ENCODE assay signal across 9 mouse cellular contexts in genomic region chr5:12674134-12674533, GRCm38 (mm10).
ATAC-seq and TF ChIP-seq lines count a peak whose summit lies in the region.
"Had no signal": no experiment of that assay in that cellular context is flagged by ENCODE, and none has a peak within 500 bp of the region (broad histone marks: within the 10 kb centered on the region; RNA-seq: fewer than 3 reads in every experiment).

No protein-coding gene starts in this region.

- H3K4me1 ChIP-seq in intestine, embryonic 15.5 days (replicated peaks), result no peaks in the 10 kb centered on the region
- no peaks in the 10 kb centered on the region for H3K4me1 ChIP-seq in intestine, postnatal 0 days (replicated peaks; ENCODE audit: control insufficient read depth, insufficient read depth, low read length)
- no peaks in the 10 kb centered on the region for H3K4me1 ChIP-seq in intestine, embryonic 16.5 days (ENCODE audit: control insufficient read depth, insufficient read depth, low read length)
- no peaks in the 10 kb centered on the region for H3K4me1 ChIP-seq in forebrain, embryonic 16.5 days (replicated peaks; ENCODE audit: control insufficient read depth, insufficient read depth, low read length)

- no peaks in the 10 kb centered on the region for H3K36me3 ChIP-seq in intestine, embryonic 15.5 days
- H3K36me3 ChIP-seq in intestine, postnatal 0 days (ENCODE audit: control insufficient read depth, insufficient read depth), result no peaks in the 10 kb centered on the region
- no peaks in the 10 kb centered on the region for H3K36me3 ChIP-seq in intestine, embryonic 16.5 days (ENCODE audit: control insufficient read depth, insufficient read depth, low read length)
- no peaks in the 10 kb centered on the region for H3K36me3 ChIP-seq in forebrain, embryonic 16.5 days (ENCODE audit: control insufficient read depth, insufficient read depth)
- H3K36me3 ChIP-seq: G1E had no signal

- H3K27me3 ChIP-seq in intestine, embryonic 15.5 days (replicated peaks), result no peaks in the 10 kb centered on the region
- no peaks in the 10 kb centered on the region for H3K27me3 ChIP-seq in intestine, postnatal 0 days (replicated peaks; ENCODE audit: control insufficient read depth, insufficient read depth, low read length)
- no peaks in the 10 kb centered on the region for H3K27me3 ChIP-seq in intestine, embryonic 16.5 days (replicated peaks; ENCODE audit: control insufficient read depth, insufficient read depth, low read length)
- H3K27me3 ChIP-seq in forebrain, embryonic 16.5 days (replicated peaks; ENCODE audit: control insufficient read depth, insufficient read depth, low read length), result no peaks in the 10 kb centered on the region
- H3K27me3 ChIP-seq: CH12.LX, Patski had no signal

- 72% methylated on average over 4 of the region's 4 CpGs for WGBS in intestine, embryonic 15.5 days
- 65% methylated on average over 4 of the region's 4 CpGs for WGBS in intestine, postnatal 0 days
- WGBS in intestine, embryonic 16.5 days, result 73% methylated on average over 4 of the region's 4 CpGs
- 97% methylated on average over 4 of the region's 4 CpGs for WGBS in forebrain, embryonic 16.5 days

- H3K27ac ChIP-seq in intestine, embryonic 15.5 days, result no peak overlapping the region
- no peak overlapping the region for H3K27ac ChIP-seq in intestine, postnatal 0 days (ENCODE audit: low read depth, low read length)
- H3K27ac ChIP-seq in intestine, embryonic 16.5 days (ENCODE audit: low read length), result no peak overlapping the region
- H3K27ac ChIP-seq in forebrain, embryonic 16.5 days (ENCODE audit: low read length), result no peak overlapping the region

- ATAC-seq in intestine, embryonic 15.5 days, result 0 out of 2 replicates have a peak, but pooled peaks have one; percentile 51
- no peak for ATAC-seq in intestine, postnatal 0 days
- peak; percentile 73 for ATAC-seq in intestine, embryonic 16.5 days
- ATAC-seq in forebrain, embryonic 16.5 days, result no peak
- ATAC-seq: activated CD4-positive, CD25-positive, alpha-beta regulatory T cell, adult 4 months; CD4-positive, CD25-positive, alpha-beta regulatory T cell, adult 4 months had no signal

- no peak overlapping the region for H3K4me2 ChIP-seq in intestine, embryonic 15.5 days (replicated peaks)
- H3K4me2 ChIP-seq in intestine, postnatal 0 days (replicated peaks; ENCODE audit: low read depth), result no peak overlapping the region
- no peak overlapping the region for H3K4me2 ChIP-seq in intestine, embryonic 16.5 days (ENCODE audit: low read depth, low read length)
- H3K4me2 ChIP-seq in forebrain, embryonic 16.5 days (ENCODE audit: low read length), result no peak overlapping the region

- TF ChIP-seq CTCF in intestine, postnatal 0 days (IDR thresholded peaks at IDR 0.05; ENCODE audit: low read depth), result no peak

- no peak overlapping the region for H3K9ac ChIP-seq in intestine, embryonic 15.5 days
- H3K9ac ChIP-seq in intestine, postnatal 0 days (ENCODE audit: low read depth, low read length), result no peak overlapping the region
- H3K9ac ChIP-seq in intestine, embryonic 16.5 days (ENCODE audit: low read depth, low read length), result no peak overlapping the region
- no peak overlapping the region for H3K9ac ChIP-seq in forebrain, embryonic 16.5 days (replicated peaks; ENCODE audit: low read depth, low read length)

- no peaks in the 10 kb centered on the region for H3K9me3 ChIP-seq in intestine, embryonic 15.5 days
- no peaks in the 10 kb centered on the region for H3K9me3 ChIP-seq in intestine, postnatal 0 days (ENCODE audit: control insufficient read depth)
- no peaks in the 10 kb centered on the region for H3K9me3 ChIP-seq in intestine, embryonic 16.5 days (ENCODE audit: control insufficient read depth, low read length)
- no peaks in the 10 kb centered on the region for H3K9me3 ChIP-seq in forebrain, embryonic 16.5 days (ENCODE audit: control insufficient read depth, low read length)
- H3K9me3 ChIP-seq: G1E had no signal

- no peak overlapping the region for H3K4me3 ChIP-seq in intestine, embryonic 15.5 days (replicated peaks)
- H3K4me3 ChIP-seq in intestine, postnatal 0 days (ENCODE audit: low read depth, low read length), result no peak overlapping the region
- no peak overlapping the region for H3K4me3 ChIP-seq in intestine, embryonic 16.5 days (ENCODE audit: low read length)
- no peak overlapping the region for H3K4me3 ChIP-seq in forebrain, embryonic 16.5 days (replicated peaks; ENCODE audit: low read length)

Comparison
In these comparisons a context has a peak if more than half of its experiments do, and no peak if none do; other contexts are left out.
1. ATAC-seq: peak in intestine, embryonic 15.5 days (single experiment) and intestine, embryonic 16.5 days (single experiment); none in intestine, postnatal 0 days (single experiment) and forebrain, embryonic 16.5 days (single experiment).